Mouse (Mus musculus) kidney, adult 2 months (tissue): ENCODE data around the gene Dact3. TPM values are rescaled to one million over a fixed set of nuclear protein-coding genes. Genes with fewer than 3 reads are reported as not detected.

Experiments used
- DNase-seq: peaks from one replicate; pipeline ENCODE4 v3.0.0; 2021
- H3K27ac ChIP-seq: fragments of 200-500 bp; 2 replicates; pipeline ENCODE4 v1.5.1; 2012; ENCODE audit warnings: low read depth, low read length, control low read depth, inconsistent platforms; ENCODE audit not compliant: insufficient read depth
- H3K27me3 ChIP-seq: fragments of 200-500 bp; replicated peaks from 2 replicates; pipeline ENCODE4 v1.6.1; 2012; ENCODE audit warnings: mild to moderate bottlenecking, moderate library complexity, low read length, inconsistent platforms; ENCODE audit not compliant: control insufficient read depth, insufficient read depth
- H3K36me3 ChIP-seq: fragments of 200-500 bp; 2 replicates; pipeline ENCODE4 v1.6.1; 2012; ENCODE audit warnings: mild to moderate bottlenecking, moderate library complexity, low read length, inconsistent platforms; ENCODE audit not compliant: control insufficient read depth, insufficient read depth
- H3K4me1 ChIP-seq: fragments of 200-500 bp; 2 replicates; pipeline ENCODE4 v1.6.1; 2011; ENCODE audit warnings: low read length; ENCODE audit not compliant: control insufficient read depth, insufficient read depth
- H3K4me3 ChIP-seq: fragments of 200-500 bp; 2 replicates; pipeline ENCODE4 v1.5.1; 2011; ENCODE audit warnings: mild to moderate bottlenecking, low read depth, low read length, control low read depth; ENCODE audit not compliant: insufficient read depth
- CTCF ChIP-seq: fragments of 200-500 bp; conservative IDR thresholded peaks from 2 replicates; pipeline ENCODE4 v1.5.1; 2011; ENCODE audit warnings: low read depth, mild to moderate bottlenecking, control low read depth, low read length, moderate library complexity, mixed read lengths; ENCODE audit not compliant: insufficient read depth, insufficient read length
- POLR2A ChIP-seq: fragments of 200-500 bp; IDR thresholded peaks from one replicate; pipeline ENCODE4 v1.6.1; 2011; ENCODE audit warnings: low read depth, low read length, control low read depth
- WGBS: fragments of 180-500 bp; shearing (Covaris S2); methylation state at CpG from one replicate; pipeline ENCODE4 v1.1.7; 2018; 5-methylcytosine and 5-hydroxymethylcytosine counted together
- polyA plus RNA-seq: library from polyadenylated mRNA; depleted of rRNA; stranded (reverse); fragments of >200 nt; gene quantifications from 2 replicates; pipeline ENCODE4 v1.2.3, GENCODE M21; 2012; rRNA removed

Dact3 gene
- polyA plus RNA-seq, 1 experiment = 5.5 TPM

DNA sequence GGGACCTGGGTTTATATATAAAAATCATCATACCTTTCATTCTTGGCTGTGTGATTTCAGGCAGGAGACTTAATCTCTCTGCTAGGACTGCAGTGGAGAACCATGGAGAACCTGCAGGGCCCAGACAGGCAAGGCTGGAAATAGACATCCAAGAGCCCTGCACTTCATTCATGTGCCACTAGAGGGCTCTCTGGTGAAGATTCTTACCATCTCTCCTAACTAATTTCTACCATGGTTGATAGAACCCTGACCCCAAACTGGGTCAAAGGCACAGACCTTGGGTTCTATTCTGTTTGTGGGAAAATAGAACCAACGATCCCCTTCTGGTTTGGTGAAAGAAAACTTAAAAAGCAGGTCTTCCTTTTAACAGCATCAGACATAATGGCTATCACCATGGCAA lies 55.7 kb downstream of the Dact3 start:
- TF ChIP-seq CTCF (peak; percentile 57), POLR2A (no peak)
- 0% methylated on average over 1 of the region's 1 CpGs for WGBS
- no peaks in the 10 kb centered on the region for H3K4me1 ChIP-seq
- H3K27ac ChIP-seq = no peak overlapping the region
- no peak overlapping the region for H3K4me3 ChIP-seq
- H3K36me3 ChIP-seq = no peaks in the 10 kb centered on the region
- DNase-seq = peak; percentile 78
- no peaks in the 10 kb centered on the region for H3K27me3 ChIP-seq

DNA sequence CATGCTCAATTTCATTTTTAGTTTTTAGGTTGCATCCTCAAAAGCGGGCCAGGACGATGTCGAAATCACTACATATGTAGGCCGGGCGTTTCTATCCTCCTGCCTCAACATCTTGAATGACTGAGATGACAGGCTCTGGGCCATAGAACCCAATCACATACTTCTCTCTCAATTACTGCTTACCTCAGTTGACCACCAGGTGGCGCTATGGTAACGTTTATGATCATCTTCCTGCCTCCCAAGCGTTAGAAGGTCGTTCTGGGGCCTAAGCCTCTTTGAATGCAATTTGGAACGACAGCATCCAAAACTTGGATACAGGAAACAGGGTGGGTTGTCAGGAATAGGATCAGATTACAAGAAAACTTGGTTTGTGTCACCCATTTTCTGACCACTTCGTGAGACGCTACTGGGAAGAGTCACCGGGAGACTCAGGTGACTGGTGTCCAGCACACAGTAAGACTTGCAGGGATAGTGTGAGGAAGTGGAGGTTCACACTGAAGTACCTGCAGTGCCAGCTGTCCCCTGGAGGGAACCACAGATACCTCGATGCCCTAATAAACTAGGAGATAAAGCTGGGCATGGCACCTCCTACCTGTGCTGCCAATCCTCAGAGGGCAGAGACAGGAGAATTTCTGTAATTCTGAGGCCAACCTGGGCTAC lies 57.0 kb downstream of the Dact3 start:
- Histone ChIP-seq H3K27ac (no peak overlapping the region), H3K4me1 (no peaks in the 10 kb centered on the region), H3K27me3 (no peaks in the 10 kb centered on the region), H3K36me3 (no peaks in the 10 kb centered on the region), H3K4me3 (no peak overlapping the region)
- 19% methylated on average over 14 of the region's 14 CpGs for WGBS
- DNase-seq = peak; percentile 86
- TF ChIP-seq POLR2A (no peak), CTCF (peak; percentile 81)

DNA sequence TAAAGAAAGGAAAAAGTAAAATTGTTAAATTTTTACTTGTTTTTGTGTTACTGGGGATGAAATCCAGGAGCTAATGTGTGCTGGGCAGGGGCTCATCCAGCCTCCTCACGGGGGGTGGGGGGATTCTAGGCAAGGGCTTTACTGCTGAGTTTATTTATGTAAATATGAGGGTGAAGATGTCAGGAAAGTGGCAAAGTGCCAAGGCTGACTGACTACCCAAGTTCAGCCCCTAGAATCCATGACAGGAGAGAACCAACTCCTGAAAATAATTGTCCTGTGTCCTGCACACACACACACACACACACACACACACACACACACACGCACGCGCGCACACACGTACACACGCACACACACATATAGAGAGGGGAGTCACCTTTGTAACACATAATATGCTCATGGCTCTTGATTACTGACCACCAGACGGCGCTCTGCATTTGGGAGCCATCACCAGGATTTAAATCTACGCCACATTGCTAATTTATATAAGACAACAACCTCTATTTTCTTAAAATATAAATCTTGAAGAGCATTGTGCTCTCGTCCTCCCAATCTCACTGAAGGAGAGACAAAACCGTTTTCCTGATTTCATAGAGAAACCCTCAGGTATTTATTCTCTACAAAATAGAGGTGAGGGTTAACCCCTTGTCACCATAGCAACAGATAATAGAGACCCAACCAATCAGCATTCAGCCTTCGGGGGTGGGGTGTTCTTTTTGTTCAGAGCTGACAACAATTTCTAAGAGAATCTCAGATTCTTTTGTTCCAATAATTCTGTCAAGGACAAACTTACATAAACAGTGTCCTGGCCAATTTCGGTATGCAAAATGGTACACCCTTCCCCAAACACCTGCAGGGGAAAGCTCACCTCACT lies 57.8 kb downstream of the Dact3 start:
- Histone ChIP-seq H3K4me1 (no peaks in the 10 kb centered on the region), H3K27me3 (no peaks in the 10 kb centered on the region), H3K36me3 (no peaks in the 10 kb centered on the region), H3K27ac (no peak overlapping the region), H3K4me3 (no peak overlapping the region)
- TF ChIP-seq POLR2A = no peak
- TF ChIP-seq CTCF = peak; percentile 51
- 40% methylated on average over 14 of the region's 14 CpGs for WGBS
- peak; percentile 64 for DNase-seq

Other genes with a start within 250 kb of the Dact3 start
- not detected in 2 replicates for gene Ceacam15, start 199.6 kb upstream of the Dact3 start, polyA plus RNA-seq
- not detected in 2 replicates for gene Ceacam9, start 153.4 kb upstream of the Dact3 start, polyA plus RNA-seq
- gene Ap2s1, start 136.9 kb upstream of the Dact3 start, polyA plus RNA-seq = 288 and 300 TPM in 2 replicates
- gene Slc1a5, start 94.0 kb upstream of the Dact3 start, polyA plus RNA-seq = 74.6 and 95.2 TPM in 2 replicates
- 94.4 and 116 TPM in 2 replicates for gene Strn4, start 59.4 kb upstream of the Dact3 start, polyA plus RNA-seq
- 31.0 and 33.9 TPM in 2 replicates for gene Fkrp, start 58.6 kb upstream of the Dact3 start, polyA plus RNA-seq
- gene Prkd2, start 32.4 kb upstream of the Dact3 start, polyA plus RNA-seq = 18.3 and 23.3 TPM in 2 replicates
- 3.6 and 3.7 TPM in 2 replicates for gene Gng8, start 16.5 kb downstream of the Dact3 start, polyA plus RNA-seq
- gene Ptgir, start 31.2 kb downstream of the Dact3 start, polyA plus RNA-seq = 4.0 and 5.0 TPM in 2 replicates
- gene Calm3, start 48.8 kb downstream of the Dact3 start, polyA plus RNA-seq = 305 and 325 TPM in 2 replicates
- gene Pnmal2, start 69.4 kb downstream of the Dact3 start, polyA plus RNA-seq = 3.6 and 4.0 TPM in 2 replicates
- 0.01 and 0.06 TPM in 2 replicates for gene Pnmal1, start 84.4 kb downstream of the Dact3 start, polyA plus RNA-seq
- gene Gm42372, start 107.8 kb downstream of the Dact3 start, polyA plus RNA-seq = 0.08 TPM in 1 of 2 replicates, not detected in the other
- gene Ccdc8, start 117.4 kb downstream of the Dact3 start, polyA plus RNA-seq = 0.81 and 1.0 TPM in 2 replicates
- 199 and 226 TPM in 2 replicates for gene Ppp5c, start 152.6 kb downstream of the Dact3 start, polyA plus RNA-seq
- 0.92 and 0.95 TPM in 2 replicates for gene Hif3a, start 187.1 kb downstream of the Dact3 start, polyA plus RNA-seq
- 0.05 TPM in 1 of 2 replicates, not detected in the other for gene Psg16, start 198.7 kb downstream of the Dact3 start, polyA plus RNA-seq